Mouse (Mus musculus): Measurements from ENCODE around the gene Lpin1. TPM values are rescaled to one million over a fixed set of nuclear protein-coding genes. Genes with fewer than 3 reads are reported as not detected.
A peak's percentile ranks its signal among the peaks of the same experiment; 100 is the strongest.

Lpin1 gene
- polyA plus RNA-seq, 1 experiment from 2014 or later, result 7.1 TPM

DNA sequence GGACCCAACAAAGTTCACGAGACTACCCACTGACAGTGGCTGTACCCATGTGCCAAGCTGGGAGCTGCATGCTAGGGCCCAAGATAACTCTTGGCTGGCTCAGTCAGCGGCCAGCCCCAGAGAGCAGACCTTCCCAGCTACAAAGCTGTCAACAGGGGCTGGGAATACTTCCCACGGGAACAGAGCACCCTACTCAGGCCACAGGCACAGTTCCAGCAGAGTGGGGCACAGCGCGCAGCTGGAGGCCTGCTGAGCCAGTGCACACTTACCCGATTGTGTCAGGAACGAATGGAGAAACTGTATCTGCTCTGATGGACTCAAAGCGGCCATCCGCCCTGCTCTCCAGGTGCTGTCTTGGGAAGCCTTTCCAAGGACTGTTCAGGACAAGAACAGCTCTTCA is 95.6 kb downstream of the Lpin1 start:
- Histone ChIP-seq H3K9me3 (ENCODE audit: control insufficient read depth, low read length) (no peaks in the 10 kb centered on the region), H3K4me2 (ENCODE audit: low read depth, severe bottlenecking) (no peak overlapping the region), H3K9ac (ENCODE audit: low read length) (no peak overlapping the region), H3K4me1 (ENCODE audit: control insufficient read depth, insufficient read depth, low read length) (no peaks in the 10 kb centered on the region), H3K36me3 (ENCODE audit: control insufficient read depth, insufficient read depth, low read length) (no peaks in the 10 kb centered on the region), H3K27me3 (ENCODE audit: control insufficient read depth, insufficient read depth, low read length) (no peaks in the 10 kb centered on the region), H3K4me3 (ENCODE audit: low read depth, low read length) (no peak overlapping the region), H3K27ac (replicated peaks; ENCODE audit: low read depth, low read length) (no peak overlapping the region)
- 88% methylated on average over 9 of the region's 9 CpGs for WGBS
- ATAC-seq (ENCODE audit: insufficient number of reproducible peaks, low FRiP score, low TSS enrichment, low read depth) (no peak), DNase-seq (ENCODE audit: low spot score) (no peak)

DNA sequence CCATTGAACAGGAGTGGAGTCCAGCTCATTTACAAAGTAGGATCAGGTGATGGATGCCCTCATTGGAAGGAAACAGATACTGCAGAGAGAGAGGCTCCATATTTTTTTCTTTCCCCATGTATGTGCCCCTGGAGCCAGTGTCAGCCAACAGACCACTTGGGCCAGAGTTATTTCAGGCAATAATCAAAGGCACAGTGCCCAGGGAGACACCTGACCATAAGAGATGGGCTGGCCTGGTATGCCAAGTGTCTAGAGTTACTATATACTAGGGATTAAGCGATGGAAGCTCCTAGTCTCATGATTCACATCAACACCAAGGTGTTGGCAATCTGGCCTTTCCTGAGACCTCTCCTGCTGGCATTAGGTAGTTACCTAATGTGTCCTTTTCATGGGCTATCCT is 97.8 kb downstream of the Lpin1 start:
- no peak overlapping the region for H3K4me3 ChIP-seq (ENCODE audit: low read depth, low read length)
- no peaks in the 10 kb centered on the region for H3K36me3 ChIP-seq (ENCODE audit: control insufficient read depth, insufficient read depth, low read length)
- H3K27ac ChIP-seq (replicated peaks; ENCODE audit: low read depth, low read length), result no peak overlapping the region
- no peaks in the 10 kb centered on the region for H3K27me3 ChIP-seq (ENCODE audit: control insufficient read depth, insufficient read depth, low read length)
- no peaks in the 10 kb centered on the region for H3K9me3 ChIP-seq (ENCODE audit: control insufficient read depth, low read length)
- H3K4me2 ChIP-seq (ENCODE audit: low read depth, severe bottlenecking), result no peak overlapping the region
- DNase-seq (ENCODE audit: low spot score) (no peak), ATAC-seq (ENCODE audit: insufficient number of reproducible peaks, low FRiP score, low TSS enrichment, low read depth) (no peak)
- 95% methylated on average over 1 of the region's 1 CpGs for WGBS
- no peaks in the 10 kb centered on the region for H3K4me1 ChIP-seq (ENCODE audit: control insufficient read depth, insufficient read depth, low read length)
- no peak overlapping the region for H3K9ac ChIP-seq (ENCODE audit: low read length)

DNA sequence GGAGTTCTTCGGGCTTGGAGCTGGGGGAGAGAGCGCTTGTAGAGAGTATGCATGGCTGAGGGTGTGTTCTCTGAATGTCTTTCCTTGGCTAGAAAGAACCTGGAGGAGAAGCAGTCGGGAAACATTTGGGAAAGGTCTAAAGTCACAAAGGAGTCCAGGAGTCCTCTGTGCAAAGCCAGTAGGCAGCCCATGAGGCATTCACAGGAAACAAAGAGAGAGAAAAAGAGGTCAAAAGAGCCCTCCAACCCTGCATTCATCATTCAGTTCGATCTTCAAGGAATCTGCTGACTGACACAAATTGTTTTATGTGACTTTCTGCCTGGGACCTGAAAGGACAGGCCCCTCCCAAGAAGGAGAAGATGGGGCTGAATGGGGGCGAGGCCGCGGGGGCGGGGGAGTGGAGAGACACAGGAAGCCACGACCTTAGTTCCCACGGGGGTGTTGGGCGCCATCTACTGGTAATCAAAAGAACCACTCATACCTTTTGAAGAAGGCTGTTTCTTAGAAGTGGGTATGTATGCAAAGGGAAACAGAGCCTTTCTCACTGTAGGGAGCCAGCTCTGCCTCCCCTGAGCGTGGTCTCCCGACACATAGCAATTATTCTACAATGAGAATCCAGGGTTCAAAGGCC is 101.5 kb downstream of the Lpin1 start:
- Histone ChIP-seq H3K36me3 (ENCODE audit: control insufficient read depth, insufficient read depth, low read length) (no peaks in the 10 kb centered on the region), H3K9ac (ENCODE audit: low read length) (no peak overlapping the region; the same call in 1 of the 2 replicates), H3K4me2 (ENCODE audit: low read depth, severe bottlenecking) (no peak overlapping the region), H3K27ac (replicated peaks; ENCODE audit: low read depth, low read length) (no peak overlapping the region), H3K27me3 (ENCODE audit: control insufficient read depth, insufficient read depth, low read length) (no peaks in the 10 kb centered on the region), H3K9me3 (ENCODE audit: control insufficient read depth, low read length) (no peaks in the 10 kb centered on the region), H3K4me1 (ENCODE audit: control insufficient read depth, insufficient read depth, low read length) (no peaks in the 10 kb centered on the region), H3K4me3 (ENCODE audit: low read depth, low read length) (no peak overlapping the region)
- peak; percentile 47; the same call in 1 of the 2 replicates for ATAC-seq (ENCODE audit: insufficient number of reproducible peaks, low FRiP score, low TSS enrichment, low read depth)
- peak; percentile 77 for DNase-seq (ENCODE audit: low spot score)
- WGBS, result 19% methylated on average over 13 of the region's 13 CpGs

DNA sequence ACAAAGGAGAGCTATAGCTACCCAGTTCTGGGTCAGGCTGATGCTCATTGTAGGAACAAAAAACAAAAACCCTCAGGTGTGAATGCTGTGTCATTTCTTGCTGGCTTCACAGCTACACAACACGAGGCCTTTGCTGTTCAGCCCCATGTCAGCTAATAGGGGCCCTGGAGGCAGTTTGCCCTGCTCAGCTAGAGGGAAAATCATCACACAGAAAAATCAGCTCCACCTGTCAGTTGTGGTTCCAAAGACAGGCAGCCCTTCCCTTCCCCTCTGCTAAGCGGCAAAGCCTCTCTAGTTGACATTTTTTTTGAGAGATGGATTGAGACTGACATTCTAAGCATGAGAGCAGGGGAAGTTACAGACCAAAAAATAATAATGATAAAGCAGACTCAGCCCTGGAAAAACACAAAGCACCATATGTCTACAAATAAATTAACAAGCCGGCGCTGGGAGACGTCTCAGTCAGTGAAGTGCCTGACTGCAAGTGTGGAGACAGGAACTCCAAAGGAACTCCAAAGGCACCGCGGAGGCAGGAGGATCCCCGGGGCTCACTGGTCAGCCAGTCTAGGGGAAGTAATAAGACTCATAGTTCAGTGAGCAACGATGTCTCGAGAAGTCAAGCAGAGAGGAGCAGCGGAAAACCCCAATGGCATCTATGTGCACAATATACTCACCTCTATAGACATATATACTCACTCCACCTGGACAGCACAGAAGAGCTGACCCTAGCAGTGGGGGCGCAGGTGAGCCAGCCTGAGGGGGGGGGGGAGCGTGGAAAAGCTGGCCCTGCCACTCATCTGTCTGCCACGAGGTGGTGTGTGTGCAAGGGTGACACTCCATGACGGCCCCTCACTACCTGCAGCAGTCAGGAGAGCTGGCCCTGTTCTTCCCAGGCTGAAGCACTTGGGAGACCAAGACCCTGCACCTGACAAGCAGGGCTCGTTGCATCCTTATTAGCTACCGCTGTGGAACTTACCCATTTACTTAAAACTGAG is 103.7 kb downstream of the Lpin1 start:
- 68% methylated on average over 17 of the region's 17 CpGs for WGBS
- H3K27ac ChIP-seq (replicated peaks; ENCODE audit: low read depth, low read length), result no peak overlapping the region

DNA sequence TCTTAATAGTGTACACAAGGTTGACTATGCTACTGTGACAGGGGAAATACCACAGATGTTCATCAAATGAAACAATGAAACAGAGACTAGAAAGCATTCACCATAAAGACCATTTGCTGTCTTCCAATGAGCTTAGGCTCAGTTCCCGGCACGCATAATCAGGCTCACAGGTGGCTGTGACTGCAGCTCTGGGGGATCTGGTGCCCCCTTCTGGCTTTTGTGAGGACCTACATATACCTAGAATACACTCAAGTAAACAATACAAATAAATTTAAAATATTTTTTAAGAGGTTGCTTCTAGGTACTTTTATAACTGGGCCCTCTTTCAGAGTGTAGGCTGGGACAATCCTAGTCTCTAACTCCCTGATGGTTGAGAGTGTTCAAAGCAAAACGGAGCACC is 106.5 kb downstream of the Lpin1 start:
- Histone ChIP-seq H3K4me3 (ENCODE audit: low read depth, low read length) (no peak overlapping the region), H3K4me1 (ENCODE audit: control insufficient read depth, insufficient read depth, low read length) (no peaks in the 10 kb centered on the region), H3K9ac (ENCODE audit: low read length) (no peak overlapping the region), H3K27ac (replicated peaks; ENCODE audit: low read depth, low read length) (no peak overlapping the region), H3K36me3 (ENCODE audit: control insufficient read depth, insufficient read depth, low read length) (no peaks in the 10 kb centered on the region), H3K27me3 (ENCODE audit: control insufficient read depth, insufficient read depth, low read length) (no peaks in the 10 kb centered on the region), H3K4me2 (ENCODE audit: low read depth, severe bottlenecking) (no peak overlapping the region), H3K9me3 (ENCODE audit: control insufficient read depth, low read length) (no peaks in the 10 kb centered on the region)
- ATAC-seq (ENCODE audit: insufficient number of reproducible peaks, low FRiP score, low TSS enrichment, low read depth) (no peak), DNase-seq (ENCODE audit: low spot score) (no peak)
- WGBS, result 80% methylated on average over 3 of the region's 3 CpGs

More for the DNA sequence above, 103.7 kb downstream of the Lpin1 start:
- Histone ChIP-seq H3K36me3 (ENCODE audit: control insufficient read depth, insufficient read depth, low read length) (no peaks in the 10 kb centered on the region), H3K9me3 (ENCODE audit: control insufficient read depth, low read length) (no peaks in the 10 kb centered on the region), H3K4me1 (ENCODE audit: control insufficient read depth, insufficient read depth, low read length) (no peaks in the 10 kb centered on the region), H3K4me3 (ENCODE audit: low read depth, low read length) (no peak overlapping the region), H3K4me2 (ENCODE audit: low read depth, severe bottlenecking) (no peak overlapping the region), H3K9ac (ENCODE audit: low read length) (no peak overlapping the region), H3K27me3 (ENCODE audit: control insufficient read depth, insufficient read depth, low read length) (no peaks in the 10 kb centered on the region)
- ATAC-seq (ENCODE audit: insufficient number of reproducible peaks, low FRiP score, low TSS enrichment, low read depth), result no peak
- DNase-seq (ENCODE audit: low spot score), result no peak

DNA sequence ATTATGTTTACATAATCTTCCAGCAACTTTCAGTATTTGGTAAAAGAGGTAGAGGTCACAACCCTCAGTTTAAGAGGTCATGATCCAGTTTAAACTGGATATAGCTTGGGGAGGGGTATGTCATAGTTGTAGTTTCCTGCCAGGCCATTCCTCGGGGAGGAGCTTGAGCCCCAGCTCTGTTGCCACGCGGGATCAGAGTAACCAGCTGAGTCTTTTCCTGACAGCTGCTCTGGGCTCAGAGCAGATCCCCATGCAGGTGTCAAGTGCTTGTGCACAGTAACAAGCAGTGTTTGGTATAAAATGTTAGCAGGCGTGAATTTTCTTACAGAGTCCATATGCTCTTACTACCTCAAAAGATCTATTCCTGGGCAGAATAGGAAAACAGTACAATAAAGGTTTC is 112.8 kb downstream of the Lpin1 start:
- Histone ChIP-seq H3K4me2 (ENCODE audit: low read depth, severe bottlenecking) (no peak overlapping the region), H3K4me1 (ENCODE audit: control insufficient read depth, insufficient read depth, low read length) (no peaks in the 10 kb centered on the region), H3K36me3 (ENCODE audit: control insufficient read depth, insufficient read depth, low read length) (no peaks in the 10 kb centered on the region), H3K4me3 (ENCODE audit: low read depth, low read length) (no peak overlapping the region), H3K9ac (ENCODE audit: low read length) (no peak overlapping the region), H3K27ac (replicated peaks; ENCODE audit: low read depth, low read length) (no peak overlapping the region), H3K9me3 (ENCODE audit: control insufficient read depth, low read length) (no peaks in the 10 kb centered on the region), H3K27me3 (ENCODE audit: control insufficient read depth, insufficient read depth, low read length) (no peaks in the 10 kb centered on the region)
- 40% methylated on average over 4 of the region's 4 CpGs for WGBS
- ATAC-seq (ENCODE audit: insufficient number of reproducible peaks, low FRiP score, low TSS enrichment, low read depth) (no peak), DNase-seq (ENCODE audit: low spot score) (no peak)

DNA sequence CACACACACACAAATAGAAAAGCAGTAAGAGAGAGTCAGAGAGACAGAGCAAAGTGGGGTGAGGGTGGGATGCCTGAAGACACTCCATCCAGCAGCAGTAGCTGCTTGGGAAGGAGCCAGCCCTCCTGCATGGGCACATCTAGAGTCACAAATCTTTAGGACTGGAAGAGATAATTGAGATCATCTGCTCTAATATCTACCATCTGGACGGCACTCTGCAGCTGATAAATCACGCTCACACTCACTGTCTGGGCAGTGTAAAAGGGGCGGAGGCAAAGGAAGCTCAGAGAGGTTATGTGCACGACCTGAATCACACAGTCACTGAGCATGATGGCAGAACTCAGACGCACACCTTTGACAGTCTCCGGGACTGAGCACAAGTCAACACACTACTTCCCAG is 118.1 kb downstream of the Lpin1 start:
- no peaks in the 10 kb centered on the region for H3K4me1 ChIP-seq (ENCODE audit: control insufficient read depth, insufficient read depth, low read length)
- 50% methylated on average over 6 of the region's 6 CpGs for WGBS
- DNase-seq (ENCODE audit: low spot score) (no peak), ATAC-seq (ENCODE audit: insufficient number of reproducible peaks, low FRiP score, low TSS enrichment, low read depth) (no peak)
- H3K9ac ChIP-seq (ENCODE audit: low read length), result no peak overlapping the region
- no peaks in the 10 kb centered on the region for H3K9me3 ChIP-seq (ENCODE audit: control insufficient read depth, low read length)
- no peak overlapping the region for H3K27ac ChIP-seq (replicated peaks; ENCODE audit: low read depth, low read length)
- no peak overlapping the region for H3K4me3 ChIP-seq (ENCODE audit: low read depth, low read length)
- no peaks in the 10 kb centered on the region for H3K27me3 ChIP-seq (ENCODE audit: control insufficient read depth, insufficient read depth, low read length)
- no peaks in the 10 kb centered on the region for H3K36me3 ChIP-seq (ENCODE audit: control insufficient read depth, insufficient read depth, low read length)
- no peak overlapping the region for H3K4me2 ChIP-seq (ENCODE audit: low read depth, severe bottlenecking)

DNA sequence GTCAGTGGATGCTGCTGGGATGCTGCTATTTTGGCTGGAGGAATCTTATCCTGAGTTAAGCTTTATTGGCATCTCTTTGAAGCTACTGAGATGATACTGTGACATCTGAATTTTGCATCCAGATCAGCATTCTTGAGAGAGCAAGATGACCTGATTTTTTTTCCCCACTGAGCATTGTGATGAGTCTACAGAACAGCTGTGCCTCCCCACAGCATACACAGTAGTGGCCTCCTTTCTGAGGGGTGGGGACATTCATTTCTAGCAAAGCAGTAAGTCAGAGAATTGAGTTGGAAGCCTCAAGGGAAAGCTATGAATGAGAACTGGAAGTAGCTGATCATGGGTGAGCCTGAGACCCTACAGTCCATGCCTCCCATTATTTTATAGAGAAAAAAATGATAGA is 121.9 kb downstream of the Lpin1 start:
- Histone ChIP-seq H3K4me1 (ENCODE audit: control insufficient read depth, insufficient read depth, low read length) (no peaks in the 10 kb centered on the region), H3K9ac (ENCODE audit: low read length) (no peak overlapping the region), H3K27ac (replicated peaks; ENCODE audit: low read depth, low read length) (no peak overlapping the region), H3K9me3 (ENCODE audit: control insufficient read depth, low read length) (no peaks in the 10 kb centered on the region), H3K4me2 (ENCODE audit: low read depth, severe bottlenecking) (no peak overlapping the region), H3K36me3 (ENCODE audit: control insufficient read depth, insufficient read depth, low read length) (no peaks in the 10 kb centered on the region), H3K27me3 (ENCODE audit: control insufficient read depth, insufficient read depth, low read length) (no peaks in the 10 kb centered on the region), H3K4me3 (ENCODE audit: low read depth, low read length) (no peak overlapping the region)
- no peak for DNase-seq (ENCODE audit: low spot score)
- no peak for ATAC-seq (ENCODE audit: insufficient number of reproducible peaks, low FRiP score, low TSS enrichment, low read depth)
